Mouse (Mus musculus) brain, embryonic 14.5 days (tissue): ENCODE data around the gene Myo10.

Experiments used
- CTCF ChIP-seq: fragments of 200-500 bp; IDR thresholded peaks from 2 replicates; pipeline ENCODE4 v1.5.1; 2012; ENCODE audit warnings: inconsistent platforms, mild to moderate bottlenecking, moderate library complexity, borderline replicate concordance; ENCODE audit not compliant: insufficient read depth, insufficient read length; ENCODE audit errors: extremely low read depth
- POLR2A ChIP-seq: fragments of 200-500 bp; IDR thresholded peaks from 2 replicates; pipeline ENCODE4 v1.6.1; 2012; ENCODE audit warnings: mild to moderate bottlenecking, inconsistent platforms, borderline replicate concordance; ENCODE audit not compliant: poor library complexity, insufficient read depth, insufficient read length, severe bottlenecking; ENCODE audit errors: extremely low read depth

GRCm38 (mm10) chr15:25624263-25624662, 1.9 kb downstream of the Myo10 start:
- TF ChIP-seq CTCF (peak; percentile 41; the same call in 1 of the 2 replicates), POLR2A (no peak)
